21 mouse cellular contexts compared by ENCODE assay signal in the genomic region with DNA sequence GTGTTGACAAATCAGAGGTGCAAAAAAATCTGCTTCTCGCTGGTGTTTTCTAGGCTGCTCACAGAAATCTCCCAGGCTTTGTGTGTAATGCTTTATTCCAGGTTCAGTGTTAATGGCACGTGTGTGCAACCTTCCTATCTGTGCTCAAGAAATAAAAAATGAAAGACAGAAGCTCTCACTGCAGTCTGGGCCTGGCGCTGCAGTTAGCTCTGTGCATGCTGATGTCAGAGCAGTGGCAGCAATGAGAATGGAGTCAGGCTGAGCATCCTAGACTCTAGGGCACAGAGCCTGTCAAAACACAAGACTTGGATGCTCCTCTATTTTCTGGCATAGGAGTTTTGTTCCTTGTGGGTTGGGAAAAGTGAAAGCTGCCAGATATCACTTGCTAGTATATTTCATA. TPM values are rescaled to one million over a fixed set of nuclear protein-coding genes. Genes with fewer than 3 reads are reported as not detected.
DNase-seq lines count a peak whose midpoint lies in the region; ATAC-seq lines count a peak whose summit lies in the region.
"Had no signal": no experiment of that assay in that cellular context is flagged by ENCODE, and none has a peak within 500 bp of the region (broad histone marks: within the 10 kb centered on the region; RNA-seq: fewer than 3 reads in every experiment).

No protein-coding gene starts in this region.

- WGBS in midbrain, embryonic 16.5 days: 54% methylated on average over 3 of the region's 3 CpGs
- 71% methylated on average over 3 of the region's 3 CpGs for WGBS in heart, embryonic 10.5 days

- H3K36me3 ChIP-seq in midbrain, embryonic 16.5 days (ENCODE audit: control insufficient read depth, insufficient read depth, low read length): no peaks in the 10 kb centered on the region
- H3K36me3 ChIP-seq in heart, embryonic 10.5 days: no peaks in the 10 kb centered on the region
- H3K36me3 ChIP-seq: embryonic facial prominence, embryonic 12.5 days; heart, embryonic 15.5 days; limb, embryonic 15.5 days had no signal

- DNase-seq in frontal cortex, postnatal 14 days (ENCODE audit: low spot score in 2 of 2): no peak
- peak; percentile 13 for DNase-seq in right cerebral cortex, adult 18-20 months
- DNase-seq in right cerebral cortex, postnatal 14 days: no peak
- DNase-seq in heart, embryonic 10.5 days (ENCODE audit: low spot score): no peak
- DNase-seq in adrenal gland, adult 18-20 months (ENCODE audit: low spot score in 2 of 2): no peak
- DNase-seq: cerebellum, adult 8-10 months; kidney, adult 8-10 months; kidney, postnatal 36 days; layer of hippocampus, adult 9-11 months; lung, adult 18-20 months; lung, postnatal 36 days; right cerebral cortex, postnatal 4 days; thymus, postnatal 4 days had no signal

- no peaks in the 10 kb centered on the region for H3K27me3 ChIP-seq in midbrain, embryonic 16.5 days (ENCODE audit: control insufficient read depth, insufficient read depth, low read depth, low read length)
- H3K27me3 ChIP-seq in heart, embryonic 10.5 days (ENCODE audit: insufficient read depth, poor library complexity, severe bottlenecking): no peaks in the 10 kb centered on the region
- H3K27me3 ChIP-seq: embryonic facial prominence, embryonic 12.5 days; heart, embryonic 15.5 days; limb, embryonic 15.5 days had no signal

- no peaks in the 10 kb centered on the region for H3K9me3 ChIP-seq in midbrain, embryonic 16.5 days (replicated peaks; ENCODE audit: control insufficient read depth, low read length, poor library complexity, severe bottlenecking)
- no peaks in the 10 kb centered on the region for H3K9me3 ChIP-seq in heart, embryonic 10.5 days
- H3K9me3 ChIP-seq: embryonic facial prominence, embryonic 12.5 days; heart, embryonic 15.5 days; limb, embryonic 15.5 days had no signal

- no peaks in the 10 kb centered on the region; the same call in 1 of the 2 replicates for H3K4me1 ChIP-seq in midbrain, embryonic 16.5 days (ENCODE audit: control insufficient read depth, insufficient read depth, low read length)
- H3K4me1 ChIP-seq in heart, embryonic 10.5 days: no peaks in the 10 kb centered on the region
- H3K4me1 ChIP-seq: embryonic facial prominence, embryonic 12.5 days; heart, embryonic 15.5 days; limb, embryonic 15.5 days had no signal

- peak overlapping the region; percentile 72 for H3K27ac ChIP-seq in midbrain, embryonic 16.5 days (ENCODE audit: low read length)
- no peak overlapping the region for H3K27ac ChIP-seq in heart, embryonic 10.5 days
- H3K27ac ChIP-seq: embryonic facial prominence, embryonic 12.5 days; heart, embryonic 15.5 days; limb, embryonic 15.5 days had no signal

- H3K4me3 ChIP-seq in midbrain, embryonic 16.5 days (ENCODE audit: low read depth, low read length): no peak overlapping the region
- H3K4me3 ChIP-seq in heart, embryonic 10.5 days: no peak overlapping the region
- H3K4me3 ChIP-seq: embryonic facial prominence, embryonic 12.5 days; heart, embryonic 15.5 days; limb, embryonic 15.5 days had no signal

- H3K4me2 ChIP-seq in midbrain, embryonic 16.5 days (ENCODE audit: low read length): no peak overlapping the region
- H3K4me2 ChIP-seq: embryonic facial prominence, embryonic 12.5 days; heart, embryonic 15.5 days; limb, embryonic 15.5 days had no signal

- no peak overlapping the region for H3K9ac ChIP-seq in midbrain, embryonic 16.5 days (ENCODE audit: low read depth, low read length)
- H3K9ac ChIP-seq: embryonic facial prominence, embryonic 12.5 days; heart, embryonic 15.5 days; limb, embryonic 15.5 days had no signal

- ATAC-seq in frontal cortex, adult (ENCODE audit: low TSS enrichment): peak; percentile 83
- ATAC-seq in midbrain, embryonic 16.5 days: peak; percentile 78

RNA-seq across cellular contexts. Expression of a gene that starts 39.7 kb away (rescaled TPM):
- 0.40 and 0.45 TPM in 2 replicates for polyA plus RNA-seq in midbrain, embryonic 16.5 days (2015; fragmentation: Nextera tagmentation; extraction: Ambion mirVana)
- not detected in 2 replicates for polyA plus RNA-seq in heart, embryonic 10.5 days (2016; fragmentation: Nextera tagmentation; extraction: Ambion mirVana)
- total RNA-seq in adrenal gland, adult 18-20 months (2021): 1 to 10 TPM; 4.5 to 8.8 TPM
- total RNA-seq: common myeloid progenitor, adult 5-6 weeks; gastrocnemius, adult 18-20 months; hematopoietic stem cell, adult 5-6 weeks had no signal
- polyA plus RNA-seq: heart, embryonic 15.5 days had no signal
